Mouse (Mus musculus): ENCODE measurements around the gene Prkar1b. TPM values are rescaled to one million over a fixed set of nuclear protein-coding genes. Genes with fewer than 3 reads are reported as not detected.

The Prkar1b gene
- polyA plus RNA-seq, 2 experiments: 0.44 to 0.73 TPM

DNA sequence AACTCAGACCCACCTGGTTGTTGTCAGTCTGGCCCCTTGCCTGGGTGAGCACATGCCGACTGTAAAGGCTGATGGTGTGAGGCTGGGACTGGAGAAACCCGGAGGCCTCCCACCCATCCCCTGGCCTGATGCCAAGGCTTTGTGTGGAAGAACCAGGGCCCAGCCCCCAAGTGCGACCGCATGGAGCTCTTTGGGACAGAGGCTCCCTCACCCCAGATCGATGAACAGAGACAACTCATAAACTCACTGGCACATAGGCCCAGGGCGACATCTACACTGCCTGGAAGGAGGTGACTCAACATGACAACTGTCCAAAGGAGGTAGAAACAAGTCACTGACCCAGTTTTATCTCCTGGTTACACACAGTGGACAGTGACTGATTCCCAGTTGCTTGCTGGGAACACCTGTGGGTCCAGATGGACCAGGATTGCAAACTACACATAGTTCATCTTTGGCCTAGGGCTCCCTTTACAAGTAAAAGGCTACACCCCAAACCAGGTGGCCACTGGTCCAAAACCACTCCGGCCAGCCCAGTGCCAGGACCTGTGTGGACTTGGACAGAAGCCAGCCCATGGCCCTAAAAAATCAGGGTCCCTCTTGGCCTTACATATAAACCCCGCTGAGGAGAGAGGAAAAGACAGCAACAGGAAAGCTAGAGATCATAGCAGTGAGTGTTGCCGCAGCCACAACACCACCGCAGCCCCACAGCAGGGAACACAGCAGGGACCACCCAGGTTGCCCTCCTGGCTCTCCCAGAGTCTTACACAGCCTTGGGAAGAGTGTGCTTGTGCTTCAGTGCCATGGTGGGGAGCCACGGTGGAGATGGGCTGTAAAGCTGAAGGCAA is 72.3 kb downstream of the Prkar1b start:
- TF ChIP-seq EP300 (IDR thresholded peaks at IDR 0.05; ENCODE audit: low read depth) (no peak), CTCF (IDR thresholded peaks at IDR 0.05; ENCODE audit: low read depth) (no peak)
- ATAC-seq (ENCODE audit: insufficient read depth) (no peak), DNase-seq (ENCODE audit: low read depth in 3 of 3, low spot score in 3 of 3) (no peak)
- no peak overlapping the region for H3K27ac ChIP-seq
- no peak overlapping the region for H3K4me3 ChIP-seq (ENCODE audit: insufficient read depth in 1 of 2, low read depth in 2 of 2, low read length in 2 of 2)
- 57% methylated on average over 11 of the region's 11 CpGs for WGBS (ENCODE audit: insufficient replicate concordance)
- H3K4me2 ChIP-seq (ENCODE audit: low read depth): no peak overlapping the region
- H3K27me3 ChIP-seq (ENCODE audit: control insufficient read depth, insufficient read depth, low read length): no peaks in the 10 kb centered on the region
- H3K4me1 ChIP-seq (replicated peaks; ENCODE audit: control insufficient read depth in 2 of 2, insufficient read depth in 2 of 2, low read length in 1 of 2): peaks cover 0 to 2% of the 10 kb centered on the region in 2 experiments; a peak in 1 of 4 replicates
- no peaks in the 10 kb centered on the region for H3K36me3 ChIP-seq (replicated peaks; ENCODE audit: control insufficient read depth, insufficient read depth, low read depth)
- no peaks in the 10 kb centered on the region for H3K9me3 ChIP-seq (ENCODE audit: control insufficient read depth, low read length)
- no peak overlapping the region for H3K9ac ChIP-seq (replicated peaks)

- no peak for ATAC-seq (ENCODE audit: insufficient read depth)
- no peaks in the 10 kb centered on the region for H3K36me3 ChIP-seq (replicated peaks; ENCODE audit: control insufficient read depth, insufficient read depth, low read depth)
- H3K4me2 ChIP-seq (ENCODE audit: low read depth): no peak overlapping the region
- H3K27me3 ChIP-seq (ENCODE audit: control insufficient read depth, insufficient read depth, low read length): no peaks in the 10 kb centered on the region
- no peak for DNase-seq (ENCODE audit: low read depth in 3 of 3, low spot score in 3 of 3)
- H3K9me3 ChIP-seq (ENCODE audit: control insufficient read depth, low read length): no peaks in the 10 kb centered on the region
- 59% methylated on average over 7 of the region's 7 CpGs for WGBS (ENCODE audit: insufficient replicate concordance)
- no peak overlapping the region for H3K4me3 ChIP-seq (ENCODE audit: insufficient read depth in 1 of 2, low read depth in 2 of 2, low read length in 2 of 2)
- H3K4me1 ChIP-seq (replicated peaks; ENCODE audit: control insufficient read depth in 2 of 2, insufficient read depth in 2 of 2, low read length in 1 of 2): peaks cover 0 to under 1% of the 10 kb centered on the region in 2 experiments; a peak in 1 of 4 replicates
- TF ChIP-seq EP300 (IDR thresholded peaks at IDR 0.05; ENCODE audit: low read depth) (no peak), CTCF (IDR thresholded peaks at IDR 0.05; ENCODE audit: low read depth) (no peak)
- H3K27ac ChIP-seq: no peak overlapping the region
- no peak overlapping the region for H3K9ac ChIP-seq (replicated peaks)
Measured at GRCm38 (mm10) chr5:139076450-139076849, 73.4 kb downstream of the Prkar1b start.

GRCm38 (mm10) chr5:139075791-139076190 is 74.0 kb downstream of the Prkar1b start:
- H3K36me3 ChIP-seq (replicated peaks; ENCODE audit: control insufficient read depth, insufficient read depth, low read depth): no peaks in the 10 kb centered on the region
- 44% methylated on average over 9 of the region's 9 CpGs for WGBS (ENCODE audit: insufficient replicate concordance)
- no peak for DNase-seq (ENCODE audit: low read depth in 3 of 3, low spot score in 3 of 3)

GRCm38 (mm10) chr5:139075125-139075524 is 74.7 kb downstream of the Prkar1b start:
- 9% methylated on average over 3 of the region's 3 CpGs for WGBS (ENCODE audit: insufficient replicate concordance)
- H3K9me3 ChIP-seq (ENCODE audit: control insufficient read depth, low read length): no peaks in the 10 kb centered on the region
- no peak overlapping the region for H3K27ac ChIP-seq
- H3K4me1 ChIP-seq (replicated peaks; ENCODE audit: control insufficient read depth in 2 of 2, insufficient read depth in 2 of 2, low read length in 1 of 2): no peaks in the 10 kb centered on the region
- no peak overlapping the region for H3K4me3 ChIP-seq (ENCODE audit: insufficient read depth in 1 of 2, low read depth in 2 of 2, low read length in 2 of 2)
- ATAC-seq (ENCODE audit: insufficient read depth) (no peak), DNase-seq (ENCODE audit: low read depth in 3 of 3, low spot score in 3 of 3) (peak; percentile 13 to 29 (median 24))
- no peaks in the 10 kb centered on the region for H3K27me3 ChIP-seq (ENCODE audit: control insufficient read depth, insufficient read depth, low read length)
- TF ChIP-seq CTCF (IDR thresholded peaks at IDR 0.05; ENCODE audit: low read depth) (peak; percentile 83), EP300 (IDR thresholded peaks at IDR 0.05; ENCODE audit: low read depth) (no peak)
- H3K4me2 ChIP-seq (ENCODE audit: low read depth): no peak overlapping the region
- H3K36me3 ChIP-seq (replicated peaks; ENCODE audit: control insufficient read depth, insufficient read depth, low read depth): no peaks in the 10 kb centered on the region
- H3K9ac ChIP-seq (replicated peaks): no peak overlapping the region

More at GRCm38 (mm10) chr5:139075791-139076190, 74.0 kb downstream of the Prkar1b start:
- Histone ChIP-seq H3K27ac (no peak overlapping the region), H3K4me3 (ENCODE audit: insufficient read depth in 1 of 2, low read depth in 2 of 2, low read length in 2 of 2) (no peak overlapping the region), H3K9me3 (ENCODE audit: control insufficient read depth, low read length) (no peaks in the 10 kb centered on the region), H3K4me1 (replicated peaks; ENCODE audit: control insufficient read depth in 2 of 2, insufficient read depth in 2 of 2, low read length in 1 of 2) (no peaks in the 10 kb centered on the region), H3K9ac (replicated peaks) (no peak overlapping the region), H3K27me3 (ENCODE audit: control insufficient read depth, insufficient read depth, low read length) (no peaks in the 10 kb centered on the region), H3K4me2 (ENCODE audit: low read depth) (no peak overlapping the region)
- TF ChIP-seq EP300 (IDR thresholded peaks at IDR 0.05; ENCODE audit: low read depth) (no peak), CTCF (IDR thresholded peaks at IDR 0.05; ENCODE audit: low read depth) (no peak)
- no peak for ATAC-seq (ENCODE audit: insufficient read depth)

DNA sequence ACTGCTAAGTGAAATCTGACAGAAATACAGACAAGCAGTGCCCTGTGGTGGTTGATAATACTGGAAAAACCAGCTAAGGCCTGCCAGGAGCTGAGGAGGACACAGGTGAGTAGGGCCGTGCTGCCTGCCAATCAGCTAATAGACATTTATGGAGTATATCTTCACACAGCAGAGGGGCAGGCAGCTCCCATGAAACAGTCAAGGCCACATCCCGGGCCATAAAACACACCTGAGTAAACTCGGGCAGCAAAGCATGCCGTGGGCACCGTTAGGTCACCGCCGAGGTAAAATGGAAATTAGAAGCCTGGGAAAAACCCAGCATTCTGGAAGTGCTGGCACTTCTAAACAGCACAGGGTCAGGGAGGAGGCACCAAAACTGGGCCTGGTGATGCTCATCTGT is 75.8 kb downstream of the Prkar1b start:
- no peaks in the 10 kb centered on the region for H3K27me3 ChIP-seq (ENCODE audit: control insufficient read depth, insufficient read depth, low read length)
- H3K4me1 ChIP-seq (replicated peaks; ENCODE audit: control insufficient read depth in 2 of 2, insufficient read depth in 2 of 2, low read length in 1 of 2): no peaks in the 10 kb centered on the region
- no peaks in the 10 kb centered on the region for H3K9me3 ChIP-seq (ENCODE audit: control insufficient read depth, low read length)
- no peak for TF ChIP-seq CTCF (IDR thresholded peaks at IDR 0.05; ENCODE audit: low read depth)
- no peak for TF ChIP-seq EP300 (IDR thresholded peaks at IDR 0.05; ENCODE audit: low read depth)
- ATAC-seq (ENCODE audit: insufficient read depth) (no peak), DNase-seq (ENCODE audit: low read depth in 3 of 3, low spot score in 3 of 3) (no peak)
- no peak overlapping the region for H3K9ac ChIP-seq (replicated peaks)
- H3K4me2 ChIP-seq (ENCODE audit: low read depth): no peak overlapping the region
- WGBS (ENCODE audit: insufficient replicate concordance): 72% methylated on average over 7 of the region's 7 CpGs
- no peak overlapping the region for H3K27ac ChIP-seq
- no peaks in the 10 kb centered on the region for H3K36me3 ChIP-seq (replicated peaks; ENCODE audit: control insufficient read depth, insufficient read depth, low read depth)
- no peak overlapping the region for H3K4me3 ChIP-seq (ENCODE audit: insufficient read depth in 1 of 2, low read depth in 2 of 2, low read length in 2 of 2)
